ENCODE assay signal across 8 mouse cellular contexts in the genomic region with DNA sequence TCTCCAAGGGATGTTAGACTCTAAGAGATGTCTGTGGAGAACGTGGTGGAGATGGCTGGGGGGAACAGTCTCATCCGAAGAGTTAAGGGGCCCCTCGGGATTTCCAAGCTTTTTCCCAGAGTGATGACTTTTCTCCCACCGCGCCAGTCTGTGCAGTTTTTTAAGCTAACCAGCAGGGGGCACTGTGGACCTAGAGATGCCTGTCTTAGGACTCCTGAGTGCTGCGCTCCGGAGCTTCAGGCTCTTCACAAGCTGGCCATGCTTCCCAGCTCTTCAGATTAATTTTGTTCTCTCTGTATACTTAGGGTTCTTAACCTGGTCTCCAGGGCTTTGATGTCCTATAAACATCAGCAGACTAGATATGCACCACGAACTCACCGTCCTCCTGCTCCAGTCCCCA. TPM values are rescaled to one million over a fixed set of nuclear protein-coding genes. Genes with fewer than 3 reads are reported as not detected.
DNase-seq lines count a peak whose midpoint lies in the region; ATAC-seq lines count a peak whose summit lies in the region.

No protein-coding gene starts in this region.

- H3K9ac ChIP-seq in hindbrain, embryonic 15.5 days, result no peak overlapping the region

- H3K4me3 ChIP-seq in hindbrain, embryonic 15.5 days, result no peak overlapping the region

- peaks cover 7% of the 10 kb centered on the region; the same call in 1 of the 2 replicates for H3K4me1 ChIP-seq in hindbrain, embryonic 15.5 days (replicated peaks)

- H3K9me3 ChIP-seq in hindbrain, embryonic 15.5 days, result no peaks in the 10 kb centered on the region

- no peak overlapping the region for H3K4me2 ChIP-seq in hindbrain, embryonic 15.5 days

- H3K36me3 ChIP-seq in hindbrain, embryonic 15.5 days, result no peaks in the 10 kb centered on the region

- H3K27ac ChIP-seq in hindbrain, embryonic 15.5 days (replicated peaks), result no peak overlapping the region

- DNase-seq in T-cell, adult 2 months (ENCODE audit: low spot score), result peak; percentile 74
- DNase-seq in cerebellum, postnatal 10 days, result peak; percentile 91 to 93
- peak; percentile 36 to 72 for DNase-seq in frontal cortex, postnatal 25 days (ENCODE audit: low spot score in 2 of 2)
- DNase-seq in layer of hippocampus, postnatal 25 days (ENCODE audit: extremely low spot score in 1 of 2, low spot score in 1 of 2), result peak; percentile 72 to 94
- peak; percentile 69 for DNase-seq in right cerebral cortex, adult 18-20 months
- peak; percentile 63 for DNase-seq in urinary bladder, adult 2 months (ENCODE audit: low spot score)

- 11% methylated on average over 9 of the region's 9 CpGs for WGBS in hindbrain, embryonic 15.5 days

- peak; percentile 81; the same call in 1 of the 2 replicates for ATAC-seq in hindbrain, embryonic 15.5 days (ENCODE audit: low FRiP score, low read depth)
- peak; percentile 81 for ATAC-seq in megakaryocyte, adult 5-6 weeks (ENCODE audit: poor library complexity, severe bottlenecking)

- H3K27me3 ChIP-seq in hindbrain, embryonic 15.5 days, result 0 out of 2 replicates have a peak, but pooled peaks cover 3% of the 10 kb centered on the region

RNA-seq across cellular contexts. Expression of a gene that starts 38.2 kb away (rescaled TPM):
- 0.16 and 0.29 TPM in 2 replicates for polyA plus RNA-seq in hindbrain, embryonic 15.5 days (2015; fragmentation: Nextera tagmentation; extraction: Ambion mirVana)
- total RNA-seq in layer of hippocampus, postnatal 25 days (2021), result not detected
- total RNA-seq in megakaryocyte, adult 5-6 weeks (2015), result not detected in 2 replicates
- not detected in 2 replicates for total RNA-seq in megakaryocyte, adult 5-6 weeks (2017)
- polyA plus RNA-seq in urinary bladder, adult 2 months (2012; rRNA removed), result 17.5 and 18.7 TPM in 2 replicates
